Mouse (Mus musculus): ENCODE results near the gene Mat1a. TPM values are rescaled to one million over a fixed set of nuclear protein-coding genes. Genes with fewer than 3 reads are reported as not detected.

Mat1a gene
- polyA plus RNA-seq, 1 experiment from 2014 or later: 4.9 TPM

Other genes starting within 250 kb of the Mat1a start
- 0.15 and 0.20 TPM in 2 replicates for gene Sh2d4b, start 211.8 kb upstream of the Mat1a start, polyA plus RNA-seq (2015; fragmentation: Nextera tagmentation; extraction: Ambion mirVana)
- 32.9 and 37.5 TPM in 2 replicates for gene Tspan14, start 138.2 kb upstream of the Mat1a start, polyA plus RNA-seq (2015; fragmentation: Nextera tagmentation; extraction: Ambion mirVana)
- 67.9 and 78.3 TPM in 2 replicates for gene Fam213a, start 91.2 kb upstream of the Mat1a start, polyA plus RNA-seq (2015; fragmentation: Nextera tagmentation; extraction: Ambion mirVana)
- gene Dydc2, start 35.8 kb upstream of the Mat1a start, polyA plus RNA-seq (2015; fragmentation: Nextera tagmentation; extraction: Ambion mirVana): not detected in 2 replicates
- not detected in 2 replicates for gene Dydc1, start 32.1 kb upstream of the Mat1a start, polyA plus RNA-seq (2015; fragmentation: Nextera tagmentation; extraction: Ambion mirVana)
- 0.08 and 0.12 TPM in 2 replicates for gene Sftpa1, start 26.7 kb downstream of the Mat1a start, polyA plus RNA-seq (2015; fragmentation: Nextera tagmentation; extraction: Ambion mirVana)
- 16.2 and 19.6 TPM in 2 replicates for gene Mbl1, start 46.4 kb downstream of the Mat1a start, polyA plus RNA-seq (2015; fragmentation: Nextera tagmentation; extraction: Ambion mirVana)
- 0.12 and 0.16 TPM in 2 replicates for gene Sftpd, start 80.1 kb downstream of the Mat1a start, polyA plus RNA-seq (2015; fragmentation: Nextera tagmentation; extraction: Ambion mirVana)
- gene Gm2832, start 173.8 kb downstream of the Mat1a start, polyA plus RNA-seq (2015; fragmentation: Nextera tagmentation; extraction: Ambion mirVana): not detected in 2 replicates
- not detected in 2 replicates for gene Gm5798, start 243.6 kb downstream of the Mat1a start, polyA plus RNA-seq (2015; fragmentation: Nextera tagmentation; extraction: Ambion mirVana)